Mouse (Mus musculus) duodenum, adult 2 months (tissue): ENCODE results near the gene Il22. TPM values are rescaled to one million over a fixed set of nuclear protein-coding genes. Genes with fewer than 3 reads are reported as not detected.

Source experiments
- polyA plus RNA-seq: library from polyadenylated mRNA; depleted of rRNA; stranded (reverse); fragments of >200 nt; gene quantifications from 2 replicates; pipeline ENCODE4 v1.2.3, GENCODE M21; 2012; ENCODE audit warnings: low replicate concordance; rRNA removed

Gene Il22
- 0.09 TPM in 1 of 2 replicates, not detected in the other for polyA plus RNA-seq

GRCm38 (mm10) chr10:118204642-118205041 is at the start of gene Il22:
TSS of gene Il22 (plus strand) at chr10:118204942.

GRCm38 (mm10) chr10:118240680-118241079 is 35.9 kb downstream of the Il22 start, which contains the start of gene Gm32717:
TSS of gene Gm32717 (minus strand) at chr10:118240780.

GRCm38 (mm10) chr10:118258388-118258787 is 53.6 kb downstream of the Il22 start, which contains the start of gene Gm32802:
TSS of gene Gm32802 (plus strand) at chr10:118258688.

Other genes with a start within 250 kb of the Il22 start
- gene Mdm1, start 63.1 kb upstream of the Il22 start, polyA plus RNA-seq: 0.43 and 0.48 TPM in 2 replicates
- not detected in 2 replicates for gene Gm32717, start 35.8 kb downstream of the Il22 start, polyA plus RNA-seq
- not detected in 2 replicates for gene Gm32802, start 53.7 kb downstream of the Il22 start, polyA plus RNA-seq
- 0.13 TPM in 1 of 2 replicates, not detected in the other for gene Iltifb, start 90.1 kb downstream of the Il22 start, polyA plus RNA-seq
- gene Gm9040, start 122.0 kb downstream of the Il22 start, polyA plus RNA-seq: not detected in 2 replicates
- gene Gm9044, start 127.5 kb downstream of the Il22 start, polyA plus RNA-seq: not detected in 2 replicates
- not detected in 2 replicates for gene Gm9045, start 132.9 kb downstream of the Il22 start, polyA plus RNA-seq
- gene Gm9046, start 138.3 kb downstream of the Il22 start, polyA plus RNA-seq: not detected in 2 replicates
- not detected in 2 replicates for gene Gm9048, start 143.7 kb downstream of the Il22 start, polyA plus RNA-seq
- not detected in 2 replicates for gene Gm9049, start 149.2 kb downstream of the Il22 start, polyA plus RNA-seq
- not detected in 2 replicates for gene Ifng, start 236.1 kb downstream of the Il22 start, polyA plus RNA-seq